Mouse (Mus musculus) mesoderm, embryonic 11.5 days (tissue): ENCODE data around the gene Adcy5.

Experiments used
- DNase-seq: peaks from one replicate; pipeline ENCODE4 v3.0.0-alpha.2; 2012; ENCODE audit warnings: low read depth, low spot score

Gene Adcy5

GRCm38 (mm10) chr16:35154641-35155390, at the start of gene Adcy5:
Gene Adcy5 (plus strand): TSS chr16:35154877.
- peak; percentile 38 for DNase-seq

- DNase-seq, result peak; percentile 38
Observed at GRCm38 (mm10) chr16:35107985-35108384, 46.7 kb upstream of the Adcy5 start.

GRCm38 (mm10) chr16:35109156-35109555, 45.5 kb upstream of the Adcy5 start:
- DNase-seq, result peak; percentile 18

GRCm38 (mm10) chr16:35109656-35110291, 44.9 kb upstream of the Adcy5 start:
- peak; percentile 49 for DNase-seq

- DNase-seq, result peak; percentile 93
Observed at GRCm38 (mm10) chr16:35110410-35111142, 44.1 kb upstream of the Adcy5 start.

GRCm38 (mm10) chr16:35111143-35111620, 43.5 kb upstream of the Adcy5 start:
- DNase-seq, result peak; percentile 18

GRCm38 (mm10) chr16:35113496-35113895, 41.2 kb upstream of the Adcy5 start:
- no peak for DNase-seq

GRCm38 (mm10) chr16:35116328-35116956, 38.2 kb upstream of the Adcy5 start:
- no peak for DNase-seq

- DNase-seq, result no peak
Observed at GRCm38 (mm10) chr16:35117436-35117835, 37.2 kb upstream of the Adcy5 start.

- no peak for DNase-seq
Observed at GRCm38 (mm10) chr16:35120603-35121002, 34.1 kb upstream of the Adcy5 start.

GRCm38 (mm10) chr16:35127270-35127669, 27.4 kb upstream of the Adcy5 start:
- no peak for DNase-seq

- no peak for DNase-seq
Observed at GRCm38 (mm10) chr16:35130172-35130571, 24.5 kb upstream of the Adcy5 start.

GRCm38 (mm10) chr16:35139416-35139815, 15.3 kb upstream of the Adcy5 start:
- DNase-seq, result no peak

GRCm38 (mm10) chr16:35139873-35140619, 14.6 kb upstream of the Adcy5 start:
- DNase-seq, result peak; percentile 20

- DNase-seq, result no peak
Observed at GRCm38 (mm10) chr16:35140620-35140975, 14.1 kb upstream of the Adcy5 start.

- no peak for DNase-seq
Observed at GRCm38 (mm10) chr16:35141839-35142238, 12.8 kb upstream of the Adcy5 start.

- DNase-seq, result no peak
Observed at GRCm38 (mm10) chr16:35146153-35146552, 8.5 kb upstream of the Adcy5 start.

GRCm38 (mm10) chr16:35153146-35153755, 1.4 kb upstream of the Adcy5 start:
- DNase-seq, result peak; percentile 10

GRCm38 (mm10) chr16:35154245-35154640, 434 bp upstream of the Adcy5 start:
- peak; percentile 55 for DNase-seq

GRCm38 (mm10) chr16:35155391-35156305, 971 bp downstream of the Adcy5 start:
- DNase-seq, result peak; percentile 43
